Mouse (Mus musculus): ENCODE data around the gene Secisbp2. TPM values are rescaled to one million over a fixed set of nuclear protein-coding genes. Genes with fewer than 3 reads are reported as not detected.
"Not testable (repeated sequence)": the region's sequence is repeated elsewhere in the genome, so short reads cannot be mapped to it uniquely, and the experiment has no call there.

Secisbp2 gene
- total RNA-seq (2021): 10 to 100 TPM; 22.3 to 23.0 TPM

- peak; percentile 95 for DNase-seq
These were observed at the start of gene Secisbp2 for GRCm38 (mm10) chr13:51651408-51652064. Gene Secisbp2, plus strand, starts transcription at chr13:51651697.

GRCm38 (mm10) chr13:51602764-51603163 lies 48.7 kb upstream of the Secisbp2 start:
- DNase-seq: no peak

GRCm38 (mm10) chr13:51603221-51603893 lies 48.1 kb upstream of the Secisbp2 start:
- peak; percentile 10 for DNase-seq

GRCm38 (mm10) chr13:51603894-51604244 lies 47.6 kb upstream of the Secisbp2 start:
- DNase-seq: no peak

GRCm38 (mm10) chr13:51609231-51609630 lies 42.3 kb upstream of the Secisbp2 start:
- no peak for DNase-seq

- DNase-seq: peak; percentile 27
These were observed 40.4 kb upstream of the Secisbp2 start for GRCm38 (mm10) chr13:51611060-51611459.

- DNase-seq: no peak
These were observed 40.0 kb upstream of the Secisbp2 start for GRCm38 (mm10) chr13:51611500-51611899.

GRCm38 (mm10) chr13:51615815-51616214 lies 35.7 kb upstream of the Secisbp2 start:
- DNase-seq: peak; percentile 22

GRCm38 (mm10) chr13:51616417-51617044 lies 35.0 kb upstream of the Secisbp2 start:
- DNase-seq: peak; percentile 14

GRCm38 (mm10) chr13:51617306-51617705 lies 34.2 kb upstream of the Secisbp2 start:
- DNase-seq: no peak

GRCm38 (mm10) chr13:51617861-51618260 lies 33.6 kb upstream of the Secisbp2 start:
- peak; percentile 72 for DNase-seq

GRCm38 (mm10) chr13:51618602-51619001 lies 32.9 kb upstream of the Secisbp2 start:
- DNase-seq: no peak

GRCm38 (mm10) chr13:51622626-51623025 lies 28.9 kb upstream of the Secisbp2 start:
- DNase-seq: no peak

GRCm38 (mm10) chr13:51623678-51624077 lies 27.8 kb upstream of the Secisbp2 start:
- no peak for DNase-seq

GRCm38 (mm10) chr13:51628273-51628848 lies 23.1 kb upstream of the Secisbp2 start:
- DNase-seq: no peak

GRCm38 (mm10) chr13:51631354-51631992 lies 20.0 kb upstream of the Secisbp2 start:
- no peak for DNase-seq

- no peak for DNase-seq
These were observed 18.8 kb upstream of the Secisbp2 start for GRCm38 (mm10) chr13:51632560-51633218.

- DNase-seq: not testable (repeated sequence)
These were observed 16.1 kb upstream of the Secisbp2 start for GRCm38 (mm10) chr13:51635384-51635783.

GRCm38 (mm10) chr13:51638958-51639357 lies 12.5 kb upstream of the Secisbp2 start:
- DNase-seq: no peak

- DNase-seq: no peak
These were observed 10.1 kb upstream of the Secisbp2 start for GRCm38 (mm10) chr13:51641424-51641823.

GRCm38 (mm10) chr13:51642171-51642778 lies 9.2 kb upstream of the Secisbp2 start:
- no peak for DNase-seq

All from heart, postnatal 4 days (tissue).